Mouse (Mus musculus) cerebellum, postnatal 36 days (tissue): ENCODE measurements around the gene Smarcc2.

Experiments used
- DNase-seq, 2 experiments: peaks; one replicate each; pipeline ENCODE4 v3.0.0; 2021 to 2022; ENCODE audit warnings: mixed read lengths in 2 of 2

The Smarcc2 gene

DNA sequence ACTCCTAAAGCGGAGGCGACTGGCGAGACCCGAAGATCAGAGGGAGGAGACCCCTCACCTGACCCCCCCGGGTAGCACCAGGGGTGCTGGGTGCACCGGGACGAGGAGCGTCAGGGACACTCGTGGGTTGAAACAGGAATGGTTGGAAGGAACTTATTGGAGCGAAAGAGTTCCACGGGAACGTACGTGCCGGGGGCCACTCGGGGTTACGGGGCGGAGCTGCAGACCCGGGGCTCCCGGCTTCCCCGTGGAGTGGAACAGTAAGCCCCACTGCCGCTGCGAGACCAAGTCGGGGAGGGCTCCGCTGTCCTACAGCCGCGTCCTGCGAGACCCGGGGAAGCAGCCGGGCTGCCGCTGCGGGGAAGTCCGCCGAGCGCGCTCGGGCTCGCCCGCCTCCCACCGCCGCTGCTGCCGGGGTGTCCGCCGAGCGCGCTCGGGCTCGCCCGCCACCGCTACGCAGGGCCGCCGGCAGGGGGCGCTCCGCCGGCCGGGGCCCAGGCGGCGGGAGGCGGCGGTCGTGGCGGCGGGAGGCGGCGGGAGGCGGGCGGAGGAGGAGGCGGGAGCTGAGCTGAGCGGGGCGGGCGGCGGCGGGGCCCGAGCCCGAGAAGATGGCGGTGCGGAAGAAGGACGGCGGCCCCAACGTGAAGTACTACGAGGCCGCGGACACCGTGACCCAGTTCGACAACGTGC is at the start of gene Smarcc2:
TSS of gene Smarcc2 (plus strand) at position 530 of the 690 bp plus-strand sequence.
- peak; percentile 82 to 91 for DNase-seq

DNA sequence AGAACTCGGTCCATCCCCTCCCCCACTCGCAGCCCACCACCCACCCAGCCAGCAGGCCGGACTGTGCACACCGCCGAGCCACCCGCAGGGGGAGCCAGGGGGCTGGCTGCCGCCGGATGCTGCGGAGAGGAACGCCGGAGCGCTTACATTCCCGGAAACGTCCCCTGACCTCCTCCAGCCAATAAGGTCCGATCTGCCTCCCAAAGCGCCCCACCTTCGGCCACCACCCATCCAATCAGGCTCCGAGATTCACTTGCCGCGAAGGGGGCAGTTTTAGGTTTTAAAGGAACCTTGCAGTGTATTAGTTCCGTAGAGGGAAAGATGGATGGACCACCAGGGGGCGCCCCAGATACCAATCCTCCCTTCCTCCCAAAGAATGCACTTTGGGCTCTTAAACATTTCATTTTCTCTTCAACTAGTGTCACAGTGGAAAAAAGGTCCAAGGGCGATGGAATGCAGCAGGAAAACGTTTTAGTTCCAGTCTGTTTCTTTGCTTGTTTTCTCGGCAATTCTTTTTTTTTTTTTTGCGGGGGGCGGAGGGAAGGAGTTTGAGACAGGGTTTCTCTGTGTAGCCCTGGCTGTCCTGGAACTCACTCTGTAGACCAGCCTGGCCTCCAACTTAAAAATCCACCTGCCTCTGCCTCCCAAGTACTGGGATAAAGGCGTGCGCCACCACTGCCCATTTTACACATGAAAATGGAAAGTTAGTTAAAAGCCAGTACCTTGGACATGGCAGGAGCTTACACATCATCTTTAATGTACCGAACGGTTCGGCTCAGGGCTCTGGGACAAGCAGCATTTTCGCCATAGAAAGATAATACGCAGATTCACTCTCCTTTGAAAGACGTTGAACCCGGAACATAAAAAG is 49.1 kb upstream of the Smarcc2 start:
- peak; percentile 98 for DNase-seq

DNA sequence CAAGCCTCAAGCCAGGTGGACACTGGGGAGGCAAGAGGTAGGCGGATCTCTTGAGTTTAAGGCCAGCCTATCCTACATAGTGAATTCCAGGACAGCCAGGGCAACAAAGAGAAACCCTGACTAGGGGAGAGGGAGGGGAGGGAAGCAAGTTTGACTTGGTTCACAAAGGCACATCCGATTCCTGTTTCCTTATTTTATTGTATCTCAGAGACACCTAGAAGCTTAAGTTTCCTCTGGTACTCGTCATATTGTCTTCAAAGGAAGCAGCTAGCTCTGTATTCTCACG is 48.5 kb upstream of the Smarcc2 start:
- DNase-seq: no peak

DNA sequence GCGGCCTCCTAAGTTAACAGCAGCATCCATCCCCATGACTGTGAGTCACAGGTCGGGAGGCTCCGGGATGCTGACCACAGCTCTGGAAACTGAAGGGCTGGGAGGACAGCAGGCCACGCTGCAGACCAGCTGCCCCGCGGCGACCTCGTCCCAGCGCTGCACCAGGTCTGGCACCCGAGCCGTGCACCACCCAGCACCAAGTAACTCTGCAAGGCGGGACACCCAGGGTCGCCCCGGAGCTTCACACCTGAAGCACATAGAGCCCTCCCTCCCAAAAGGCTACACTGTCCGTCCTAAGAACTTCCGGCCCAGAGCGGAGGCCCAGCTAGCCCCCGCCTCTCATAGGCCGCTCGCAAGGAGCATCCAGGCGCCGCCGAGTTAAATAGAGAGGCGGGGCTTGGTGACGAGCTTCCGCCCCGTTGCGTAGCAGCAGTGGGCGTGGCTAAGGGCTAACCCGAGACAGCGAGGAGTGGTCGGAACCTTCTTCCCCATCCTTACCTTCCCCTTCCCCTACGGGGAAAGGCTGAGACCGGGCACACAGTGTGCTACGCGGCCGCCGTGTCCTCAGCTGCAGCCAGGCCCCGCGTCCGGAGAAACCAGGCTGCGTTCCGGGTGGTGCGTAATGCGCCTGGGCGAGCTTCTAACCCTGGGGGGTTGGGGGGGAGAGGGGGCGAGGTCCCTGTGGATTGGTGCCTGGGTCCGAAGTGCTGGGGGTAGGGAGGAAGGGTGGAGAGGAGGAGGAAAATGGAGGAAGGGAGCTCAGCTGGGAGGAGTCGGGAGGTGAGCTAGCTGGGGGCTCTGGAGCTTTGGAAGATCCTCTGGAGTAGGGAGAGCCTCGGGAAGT is 47.6 kb upstream of the Smarcc2 start, which contains the start of the genes Nabp2 and Rnf41:
TSS of gene Nabp2 (minus strand) at position 282 of the 844 bp plus-strand sequence.
TSS of gene Rnf41 (plus strand) at position 447 of the 844 bp plus-strand sequence.
- peak; percentile 93 for DNase-seq

DNA sequence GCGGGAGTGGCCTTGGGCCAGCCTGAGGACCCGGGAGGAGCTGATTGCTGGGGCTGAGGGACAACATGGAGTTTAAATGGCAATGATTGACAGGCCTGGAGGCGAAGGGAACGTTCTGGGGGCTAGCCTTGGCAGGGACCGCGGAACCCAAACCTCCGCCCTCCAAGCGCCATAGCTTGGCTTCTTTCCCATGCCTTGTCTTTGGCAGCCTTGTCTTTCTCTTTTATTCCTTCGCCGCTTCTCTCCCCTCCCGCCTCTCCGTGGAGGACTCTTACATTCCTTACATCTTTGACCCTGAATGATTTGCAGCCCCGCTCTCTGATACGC is 47.0 kb upstream of the Smarcc2 start:
- no peak for DNase-seq

DNA sequence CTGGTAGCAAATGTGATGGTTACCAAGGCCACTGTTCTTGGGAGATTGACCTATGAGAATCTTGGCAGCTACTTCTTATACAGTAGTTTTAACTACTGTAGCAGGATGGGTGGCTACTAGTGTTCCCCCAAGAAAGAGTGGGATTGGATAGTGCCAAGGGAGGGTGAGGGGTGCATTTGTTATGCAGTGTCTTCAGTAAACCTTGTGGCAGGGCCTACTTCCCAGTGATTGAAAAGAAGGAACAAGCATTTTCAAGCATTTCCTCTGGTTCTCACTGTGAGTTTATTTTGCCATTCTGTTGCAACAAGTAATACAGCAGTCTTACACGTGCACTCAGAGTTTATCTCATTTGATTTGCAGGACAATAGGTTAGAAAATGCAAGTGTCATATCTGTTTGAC is 46.5 kb upstream of the Smarcc2 start:
- no peak for DNase-seq

- DNase-seq: no peak
These were observed 46.0 kb upstream of the Smarcc2 start for GRCm38 (mm10) chr10:128413076-128413475.

GRCm38 (mm10) chr10:128414848-128415247 is 44.2 kb upstream of the Smarcc2 start:
- no peak for DNase-seq

DNA sequence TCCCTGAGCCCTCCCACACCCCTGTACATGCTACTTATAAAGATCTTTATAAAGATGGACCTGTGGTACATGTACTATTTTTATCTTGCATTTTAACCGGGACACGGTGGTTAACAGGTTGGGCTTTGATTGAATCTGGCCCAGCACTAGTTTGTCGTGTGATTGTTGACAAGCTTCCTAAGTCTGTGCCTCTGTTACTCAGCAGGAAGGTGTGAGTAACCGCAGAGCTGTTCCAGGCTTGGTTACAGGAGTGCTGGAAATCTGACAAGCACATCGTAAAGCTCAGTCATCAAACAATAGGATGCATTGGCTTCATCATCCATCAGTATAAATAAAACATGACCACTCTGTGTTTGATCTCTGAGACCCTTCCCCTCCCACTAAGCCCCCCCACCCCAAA is 36.6 kb upstream of the Smarcc2 start:
- DNase-seq: peak in 1 of 2 experiments; percentile 38

DNA sequence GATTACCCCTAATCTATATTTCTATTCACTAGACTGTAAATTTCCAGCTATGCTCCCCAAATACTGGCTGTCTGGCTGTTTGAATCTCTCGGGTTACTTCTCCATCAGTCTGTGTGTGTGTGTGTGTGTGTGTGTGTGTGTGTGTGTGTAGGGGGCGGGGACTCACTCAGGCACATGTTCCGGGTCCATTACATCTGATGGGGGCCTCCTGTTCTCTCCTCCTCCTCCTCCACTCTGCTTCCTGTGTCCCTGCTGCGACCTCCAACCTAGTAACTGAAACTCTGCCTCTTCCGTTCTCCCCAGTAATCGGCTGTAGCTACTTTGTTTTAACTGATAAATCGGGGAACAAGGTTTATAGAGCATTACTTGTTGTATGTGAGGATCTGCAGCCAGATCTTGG is 34.4 kb upstream of the Smarcc2 start:
- no peak for DNase-seq

GRCm38 (mm10) chr10:128425260-128425659 is 33.8 kb upstream of the Smarcc2 start:
- no peak for DNase-seq

DNA sequence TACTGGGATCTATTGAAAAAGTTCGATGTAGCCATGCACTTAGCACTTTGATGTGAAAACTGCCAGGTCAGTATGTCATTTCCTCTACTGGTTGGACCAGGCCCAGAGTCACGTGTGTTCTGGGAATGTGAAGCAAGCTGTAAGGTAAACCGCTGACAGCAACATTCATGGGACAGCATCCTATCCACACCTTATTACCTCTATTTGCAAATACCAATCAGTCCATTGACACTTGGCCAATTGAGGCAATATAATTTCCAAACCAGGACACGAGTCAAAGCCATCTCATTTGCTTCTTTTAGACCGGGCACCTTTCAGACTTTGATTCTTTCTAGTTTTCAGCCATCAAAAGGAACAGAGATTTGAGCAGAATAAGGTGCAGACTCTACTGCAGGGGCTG is 30.0 kb upstream of the Smarcc2 start:
- DNase-seq: no peak

- no peak for DNase-seq
These were observed 29.6 kb upstream of the Smarcc2 start for GRCm38 (mm10) chr10:128429454-128429853.

- no peak for DNase-seq
These were observed 25.6 kb upstream of the Smarcc2 start for GRCm38 (mm10) chr10:128433417-128433816.

DNA sequence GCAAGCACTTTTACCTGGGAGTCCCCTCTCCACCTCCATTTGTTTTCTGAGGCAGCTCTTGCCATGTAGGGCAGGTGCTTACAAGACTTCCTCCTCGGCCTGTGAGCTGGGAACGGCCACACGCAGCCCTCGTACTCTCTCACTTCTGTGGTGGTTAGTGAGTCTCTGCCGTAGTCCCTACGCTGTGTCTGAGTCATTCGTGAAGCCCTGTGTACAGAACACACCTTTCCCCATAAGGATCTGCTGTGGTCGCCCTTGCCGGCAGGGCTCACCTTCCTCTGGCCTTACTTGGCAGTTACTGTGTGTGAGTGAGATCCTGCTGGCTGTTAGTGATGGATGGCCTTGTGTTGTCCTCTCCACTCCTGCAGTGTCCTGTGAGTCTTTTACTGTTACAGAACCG is 24.4 kb upstream of the Smarcc2 start:
- DNase-seq: no peak

DNA sequence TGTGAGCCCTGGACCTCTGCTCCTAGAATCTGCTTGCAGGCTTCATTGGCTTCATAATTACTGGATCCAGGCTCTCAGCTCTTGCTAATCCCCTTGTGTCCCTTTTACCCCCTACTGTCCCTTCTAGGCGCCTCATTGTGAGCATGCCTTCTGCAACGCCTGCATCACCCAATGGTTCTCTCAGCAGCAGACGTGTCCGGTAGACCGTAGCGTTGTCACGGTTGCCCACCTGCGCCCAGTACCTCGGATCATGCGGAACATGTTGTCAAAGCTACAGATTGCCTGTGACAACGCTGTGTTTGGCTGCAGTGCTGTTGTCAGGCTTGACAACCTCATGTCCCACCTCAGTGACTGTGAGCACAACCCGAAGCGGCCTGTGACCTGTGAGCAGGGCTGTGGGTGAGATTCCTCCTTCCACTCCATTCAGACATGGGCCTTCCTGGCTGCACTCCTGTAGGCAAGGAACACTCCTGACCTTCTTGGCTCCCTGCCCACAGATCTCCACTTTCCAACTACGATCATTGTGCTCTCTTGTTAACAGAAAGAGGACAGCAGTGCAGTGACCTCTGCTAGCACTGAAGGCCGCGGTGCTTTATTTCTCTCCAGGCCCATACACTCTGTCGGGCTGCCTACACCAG is 23.7 kb upstream of the Smarcc2 start:
- DNase-seq: peak; percentile 62 to 73

GRCm38 (mm10) chr10:128435873-128436272 is 23.2 kb upstream of the Smarcc2 start:
- DNase-seq: peak; percentile 46 to 50

GRCm38 (mm10) chr10:128436376-128436775 is 22.7 kb upstream of the Smarcc2 start:
- peak; percentile 41 to 57 for DNase-seq

- DNase-seq: peak; percentile 26 to 29
These were observed 20.3 kb upstream of the Smarcc2 start for GRCm38 (mm10) chr10:128438675-128439279.

DNA sequence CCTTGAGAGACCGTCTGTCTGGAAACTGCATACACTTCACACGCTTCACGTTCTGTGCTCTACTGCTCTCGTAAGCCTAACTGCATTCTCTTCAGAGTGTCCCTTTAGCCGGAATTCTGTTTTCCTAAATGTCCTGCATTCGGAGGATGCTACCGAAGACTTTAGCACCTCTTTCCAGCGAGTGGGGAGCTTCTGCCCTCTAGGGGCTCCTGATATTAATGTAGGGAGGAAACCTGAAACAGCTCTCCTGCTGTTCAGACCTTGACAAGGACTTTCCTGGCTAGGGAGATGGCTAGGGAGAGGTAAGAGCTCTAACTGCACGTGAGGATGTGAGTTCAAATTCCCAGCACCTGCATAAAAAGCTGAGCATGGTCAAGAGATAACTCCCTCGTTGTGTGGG is 18.6 kb upstream of the Smarcc2 start:
- DNase-seq: peak; percentile 42 to 51

- DNase-seq: peak; percentile 33 to 35
These were observed 17.5 kb upstream of the Smarcc2 start for GRCm38 (mm10) chr10:128441324-128442119.
